ENCODE assay signal across 20 mouse cellular contexts in the genomic region with DNA sequence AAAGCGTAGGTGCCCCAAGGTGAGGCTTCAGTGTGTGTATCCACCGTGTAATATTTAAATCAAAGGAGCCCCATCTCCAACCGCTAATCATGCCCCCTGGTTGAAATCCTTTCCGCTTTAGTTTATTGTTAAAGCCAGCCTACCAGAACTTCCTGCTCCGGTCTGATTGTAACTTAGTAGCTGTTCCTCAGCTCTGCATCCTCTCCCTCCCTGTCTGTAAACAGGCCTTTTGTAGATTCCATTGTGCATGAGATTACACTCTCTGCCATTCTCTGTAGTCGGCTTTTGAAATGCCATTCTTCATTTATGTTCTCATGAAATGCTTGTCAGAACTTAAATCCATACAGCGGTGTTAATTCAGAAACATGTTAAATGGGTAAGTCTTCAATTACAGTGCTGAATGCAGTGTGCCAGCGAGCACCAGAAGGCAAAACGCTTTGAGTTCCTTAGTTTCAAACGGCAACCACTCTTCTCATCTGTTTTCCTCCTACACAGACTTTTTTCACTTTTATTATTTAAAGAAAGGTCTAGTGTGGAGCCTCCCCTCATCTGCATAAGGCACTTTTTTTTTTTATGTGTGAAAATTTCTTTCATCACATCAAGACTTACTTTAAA.
A peak's percentile ranks its signal among the peaks of the same experiment; 100 is the strongest.
DNase-seq lines count a peak whose midpoint lies in the region; ATAC-seq and TF ChIP-seq lines count a peak whose summit lies in the region.
"Had no signal": no experiment of that assay in that cellular context is flagged by ENCODE, and none has a peak within 500 bp of the region (broad histone marks: within the 10 kb centered on the region; RNA-seq: fewer than 3 reads in every experiment).

No protein-coding gene starts in this region.

- H3K4me2 ChIP-seq in midbrain, embryonic 11.5 days, result no peak overlapping the region
- H3K4me2 ChIP-seq in midbrain, postnatal 0 days (ENCODE audit: low read depth, low read length, poor library complexity, severe bottlenecking), result no peak overlapping the region
- H3K4me2 ChIP-seq: heart, embryonic 15.5 days; hindbrain, embryonic 15.5 days; liver, embryonic 13.5 days had no signal

- peak; percentile 6 for DNase-seq in layer of hippocampus, adult 11-12 months (ENCODE audit: low spot score)
- DNase-seq in layer of hippocampus, postnatal 25 days (ENCODE audit: extremely low spot score in 1 of 2, low spot score in 1 of 2), result no peak
- DNase-seq in midbrain, embryonic 11.5 days (ENCODE audit: low spot score, missing footprints), result no peak
- no peak for DNase-seq in midbrain, postnatal 0 days (ENCODE audit: low spot score)
- DNase-seq in right cerebral cortex, postnatal 36 days (ENCODE audit: low spot score in 2 of 2), result peak; percentile 2 to 7
- DNase-seq in right cerebral cortex, postnatal 14 days, result no peak
- no peak for DNase-seq in thymus, postnatal 36 days
- DNase-seq: adrenal gland, postnatal 36 days; cerebellum, adult 11-12 months; cerebellum, postnatal 10 days; forebrain, postnatal 0 days; heart, postnatal 36 days; kidney, adult 2 months; liver, embryonic 13.5 days; lung, adult 2 months; lung, postnatal 14 days had no signal

- no peaks in the 10 kb centered on the region for H3K27me3 ChIP-seq in midbrain, embryonic 11.5 days (ENCODE audit: control insufficient read depth, insufficient read depth, low read length)
- H3K27me3 ChIP-seq in midbrain, postnatal 0 days (ENCODE audit: insufficient read depth, low read length), result no peaks in the 10 kb centered on the region
- H3K27me3 ChIP-seq: heart, embryonic 15.5 days; hindbrain, embryonic 15.5 days; liver, embryonic 13.5 days had no signal

- H3K9me3 ChIP-seq in midbrain, embryonic 11.5 days (ENCODE audit: control insufficient read depth, low read length), result no peaks in the 10 kb centered on the region
- no peaks in the 10 kb centered on the region for H3K9me3 ChIP-seq in midbrain, postnatal 0 days (ENCODE audit: low read length)
- H3K9me3 ChIP-seq: heart, embryonic 15.5 days; hindbrain, embryonic 15.5 days; liver, embryonic 13.5 days had no signal

- no peak overlapping the region for H3K27ac ChIP-seq in midbrain, embryonic 11.5 days (ENCODE audit: low read depth, low read length)
- H3K27ac ChIP-seq in midbrain, postnatal 0 days (ENCODE audit: low read depth, low read length), result no peak overlapping the region
- H3K27ac ChIP-seq: heart, embryonic 15.5 days; hindbrain, embryonic 15.5 days; kidney, postnatal 0 days; liver, embryonic 13.5 days; stomach, postnatal 0 days had no signal

- no peaks in the 10 kb centered on the region for H3K36me3 ChIP-seq in midbrain, embryonic 11.5 days (ENCODE audit: control insufficient read depth, insufficient read depth, low read length)
- H3K36me3 ChIP-seq in midbrain, postnatal 0 days (ENCODE audit: insufficient read depth, low read length), result no peaks in the 10 kb centered on the region
- H3K36me3 ChIP-seq: heart, embryonic 15.5 days; hindbrain, embryonic 15.5 days; liver, embryonic 13.5 days had no signal

- no peaks in the 10 kb centered on the region for H3K4me1 ChIP-seq in midbrain, embryonic 11.5 days (ENCODE audit: control insufficient read depth, insufficient read depth, low read length)
- H3K4me1 ChIP-seq in midbrain, postnatal 0 days (ENCODE audit: insufficient read depth, low read length), result no peaks in the 10 kb centered on the region
- H3K4me1 ChIP-seq: heart, embryonic 15.5 days; hindbrain, embryonic 15.5 days; liver, embryonic 13.5 days had no signal

- TF ChIP-seq CTCF in midbrain, postnatal 0 days (IDR thresholded peaks at IDR 0.05), result no peak

- H3K9ac ChIP-seq in midbrain, embryonic 11.5 days (ENCODE audit: low read length), result no peak overlapping the region
- no peak overlapping the region for H3K9ac ChIP-seq in midbrain, postnatal 0 days (replicated peaks; ENCODE audit: low read length, poor library complexity, severe bottlenecking)
- H3K9ac ChIP-seq: forebrain, postnatal 0 days; heart, embryonic 15.5 days; hindbrain, embryonic 15.5 days; liver, embryonic 13.5 days had no signal

- WGBS in midbrain, embryonic 11.5 days, result 58% methylated on average over 10 of the region's 10 CpGs
- WGBS in midbrain, postnatal 0 days, result 29% methylated on average over 10 of the region's 10 CpGs

- ATAC-seq in midbrain, embryonic 11.5 days (ENCODE audit: low FRiP score), result peak; percentile 71
- no peak for ATAC-seq in midbrain, postnatal 0 days (ENCODE audit: low FRiP score)
- ATAC-seq: forebrain, postnatal 0 days had no signal

- H3K4me3 ChIP-seq in midbrain, embryonic 11.5 days (ENCODE audit: low read depth, low read length), result no peak overlapping the region
- no peak overlapping the region for H3K4me3 ChIP-seq in midbrain, postnatal 0 days (ENCODE audit: low read depth, low read length)
- H3K4me3 ChIP-seq: heart, embryonic 15.5 days; hindbrain, embryonic 15.5 days; liver, embryonic 13.5 days had no signal

Comparison
In these comparisons a context has a peak if more than half of its experiments do, and no peak if none do; other contexts are left out.
1. DNase-seq: peak in layer of hippocampus, adult 11-12 months (single experiment) and right cerebral cortex, postnatal 36 days (2 of 2); none in layer of hippocampus, postnatal 25 days (0 of 2), midbrain, embryonic 11.5 days (single experiment), midbrain, postnatal 0 days (single experiment), right cerebral cortex, postnatal 14 days (single experiment) and thymus, postnatal 36 days (0 of 2).